Mouse (Mus musculus) limb, embryonic 14.5 days (tissue): ENCODE measurements around the gene Lrrn2. TPM values are rescaled to one million over a fixed set of nuclear protein-coding genes. Genes with fewer than 3 reads are reported as not detected.

Experiments used
- ATAC-seq: fragments of 200-750 bp; cut with Nextera tagmentation; 2 replicates; pipeline ENCODE4 v1.8.0; 2017; ENCODE audit warnings: low read depth, moderate number of reproducible peaks, moderate TSS enrichment; ENCODE audit not compliant: low FRiP score
- DNase-seq: peaks from one replicate; pipeline ENCODE4 v3.0.0-alpha.2; 2015; ENCODE audit warnings: low spot score
- H3K27ac ChIP-seq: fragments of 300-500 bp; sonication (generic); replicated peaks from 2 replicates; pipeline ENCODE4 v1.5.1; 2014; ENCODE audit warnings: low read depth, mild to moderate bottlenecking, low read length, moderate library complexity, mixed read lengths
- H3K27me3 ChIP-seq: fragments of 300-500 bp; sonication (generic); 2 replicates; pipeline ENCODE4 v1.6.1; 2014; ENCODE audit warnings: low read length, mixed read lengths; ENCODE audit not compliant: control insufficient read depth, insufficient read depth
- H3K36me3 ChIP-seq: fragments of 300-500 bp; sonication (generic); 2 replicates; pipeline ENCODE4 v1.6.1; 2014; ENCODE audit warnings: mild to moderate bottlenecking, low read length, moderate library complexity, mixed read lengths; ENCODE audit not compliant: control insufficient read depth, insufficient read depth
- H3K4me1 ChIP-seq: fragments of 300-500 bp; sonication (generic); 2 replicates; pipeline ENCODE4 v1.6.1; 2014; ENCODE audit warnings: antibody characterized with exemption, low read length, mixed read lengths; ENCODE audit not compliant: control insufficient read depth, insufficient read depth
- H3K4me2 ChIP-seq: fragments of 300-500 bp; sonication (generic); replicated peaks from 2 replicates; pipeline ENCODE4 v1.6.1; 2014; ENCODE audit warnings: low read depth, mild to moderate bottlenecking, low read length, moderate library complexity; ENCODE audit not compliant: severe bottlenecking
- H3K4me3 ChIP-seq: fragments of 300-500 bp; sonication (generic); replicated peaks from 2 replicates; pipeline ENCODE4 v1.5.1; 2014; ENCODE audit warnings: low read length
- H3K9ac ChIP-seq: fragments of 300-500 bp; sonication (generic); 2 replicates; pipeline ENCODE4 v1.6.1; 2014; ENCODE audit warnings: mild to moderate bottlenecking, low read depth, low read length, moderate library complexity; ENCODE audit not compliant: severe bottlenecking
- H3K9me3 ChIP-seq: fragments of 300-500 bp; sonication (generic); 2 replicates; pipeline ENCODE4 v1.6.1; 2016; ENCODE audit warnings: low read length; ENCODE audit not compliant: control insufficient read depth
- POLR2A ChIP-seq: fragments of 200-500 bp; IDR thresholded peaks from 2 replicates; pipeline ENCODE4 v1.8.0; 2012; ENCODE audit warnings: inconsistent platforms, mild to moderate bottlenecking, moderate library complexity, borderline replicate concordance; ENCODE audit not compliant: insufficient read depth, insufficient read length; ENCODE audit errors: extremely low read depth
- WGBS: fragments of 180-500 bp; shearing (Covaris S2); extraction: QIAGEN DNeasy Blood & Tissue Kit; methylation state at CpG from one replicate; pipeline ENCODE4 v1.1.7; 2014; 5-methylcytosine and 5-hydroxymethylcytosine counted together
- polyA plus RNA-seq, 2 experiments: library from polyadenylated mRNA; depleted of rRNA in 1 of 2; stranded (reverse) in 1 of 2; unstranded in 1 of 2; fragments of >200 nt; fragmentation: Nextera tagmentation in 1 of 2; extraction: Ambion mirVana in 1 of 2; gene quantifications; 2 replicates each; pipeline versions ENCODE4 v1.2.1 to v1.2.3; 2012 to 2014

Lrrn2 gene
- polyA plus RNA-seq, 2 experiments: 5.6 to 7.0 TPM

GRCm38 (mm10) chr1:132961751-132962150 is 81.7 kb downstream of the Lrrn2 start:
- Histone ChIP-seq H3K4me3 (no peak overlapping the region), H3K9ac (no peak overlapping the region), H3K4me2 (no peak overlapping the region), H3K27ac (no peak overlapping the region), H3K36me3 (no peaks in the 10 kb centered on the region), H3K27me3 (no peaks in the 10 kb centered on the region), H3K4me1 (no peaks in the 10 kb centered on the region), H3K9me3 (no peaks in the 10 kb centered on the region)
- 91% methylated on average over 3 of the region's 3 CpGs for WGBS
- TF ChIP-seq POLR2A: no peak
- DNase-seq (no peak), ATAC-seq (no peak)

GRCm38 (mm10) chr1:132964106-132964505 is 84.0 kb downstream of the Lrrn2 start:
- Histone ChIP-seq H3K4me3 (no peak overlapping the region), H3K27me3 (no peaks in the 10 kb centered on the region), H3K36me3 (no peaks in the 10 kb centered on the region), H3K4me2 (no peak overlapping the region), H3K4me1 (no peaks in the 10 kb centered on the region), H3K27ac (no peak overlapping the region), H3K9me3 (no peaks in the 10 kb centered on the region), H3K9ac (no peak overlapping the region)
- TF ChIP-seq POLR2A: no peak
- no peak for DNase-seq
- no peak for ATAC-seq
- WGBS: 75% methylated on average over 2 of the region's 2 CpGs

GRCm38 (mm10) chr1:132964691-132965090 is 84.6 kb downstream of the Lrrn2 start:
- H3K4me2 ChIP-seq: no peak overlapping the region
- DNase-seq: no peak
- 84% methylated on average over 4 of the region's 4 CpGs for WGBS

GRCm38 (mm10) chr1:132968659-132969058 is 88.6 kb downstream of the Lrrn2 start:
- ATAC-seq (no peak), DNase-seq (no peak)
- Histone ChIP-seq H3K36me3 (no peaks in the 10 kb centered on the region), H3K27me3 (no peaks in the 10 kb centered on the region), H3K4me2 (no peak overlapping the region), H3K27ac (no peak overlapping the region), H3K4me1 (no peaks in the 10 kb centered on the region), H3K4me3 (no peak overlapping the region), H3K9ac (no peak overlapping the region), H3K9me3 (no peaks in the 10 kb centered on the region)
- TF ChIP-seq POLR2A: no peak
- WGBS: 20% methylated on average over 6 of the region's 6 CpGs

More at GRCm38 (mm10) chr1:132964691-132965090, 84.6 kb downstream of the Lrrn2 start:
- H3K27ac ChIP-seq: no peak overlapping the region
- TF ChIP-seq POLR2A: no peak
- no peaks in the 10 kb centered on the region for H3K4me1 ChIP-seq
- H3K27me3 ChIP-seq: no peaks in the 10 kb centered on the region
- ATAC-seq: no peak
- no peak overlapping the region for H3K4me3 ChIP-seq
- H3K9ac ChIP-seq: no peak overlapping the region
- no peaks in the 10 kb centered on the region for H3K9me3 ChIP-seq
- no peaks in the 10 kb centered on the region for H3K36me3 ChIP-seq

- Histone ChIP-seq H3K9me3 (no peaks in the 10 kb centered on the region), H3K4me1 (no peaks in the 10 kb centered on the region), H3K27me3 (no peaks in the 10 kb centered on the region), H3K4me3 (no peak overlapping the region), H3K9ac (no peak overlapping the region), H3K27ac (no peak overlapping the region), H3K4me2 (no peak overlapping the region), H3K36me3 (peaks cover 24% of the 10 kb centered on the region)
- 59% methylated on average over 1 of the region's 1 CpGs for WGBS
- ATAC-seq (no peak), DNase-seq (no peak)
- TF ChIP-seq POLR2A: no peak
These were observed 97.3 kb downstream of the Lrrn2 start for GRCm38 (mm10) chr1:132977402-132977801.

- DNase-seq (no peak), ATAC-seq (no peak)
- H3K4me2 ChIP-seq: no peak overlapping the region
- H3K36me3 ChIP-seq: peaks cover 50% of the 10 kb centered on the region
- WGBS: 92% methylated on average over 6 of the region's 6 CpGs
- H3K9me3 ChIP-seq: no peaks in the 10 kb centered on the region
- H3K4me3 ChIP-seq: no peak overlapping the region
- H3K27me3 ChIP-seq: no peaks in the 10 kb centered on the region
- H3K4me1 ChIP-seq: no peaks in the 10 kb centered on the region
- H3K9ac ChIP-seq: no peak overlapping the region
- H3K27ac ChIP-seq: no peak overlapping the region
- TF ChIP-seq POLR2A: no peak
These were observed 101.2 kb downstream of the Lrrn2 start for GRCm38 (mm10) chr1:132981232-132981631.
